Mouse (Mus musculus) E14TG2a.4 (cell line): ENCODE data around the gene Opalin.

Experiments used
- CTCF ChIP-seq: conservative IDR thresholded peaks from 2 replicates; pipeline ENCODE4 v1.5.1; 2014; ENCODE audit warnings: low read length
- NANOG ChIP-seq: IDR thresholded peaks from 2 replicates; pipeline ENCODE4 v1.6.1; 2014; ENCODE audit warnings: borderline replicate concordance, low read length, mixed read lengths
- POU5F1 ChIP-seq: IDR thresholded peaks from 2 replicates; pipeline ENCODE4 v1.6.1; 2014; ENCODE audit warnings: low read length, borderline replicate concordance

DNA sequence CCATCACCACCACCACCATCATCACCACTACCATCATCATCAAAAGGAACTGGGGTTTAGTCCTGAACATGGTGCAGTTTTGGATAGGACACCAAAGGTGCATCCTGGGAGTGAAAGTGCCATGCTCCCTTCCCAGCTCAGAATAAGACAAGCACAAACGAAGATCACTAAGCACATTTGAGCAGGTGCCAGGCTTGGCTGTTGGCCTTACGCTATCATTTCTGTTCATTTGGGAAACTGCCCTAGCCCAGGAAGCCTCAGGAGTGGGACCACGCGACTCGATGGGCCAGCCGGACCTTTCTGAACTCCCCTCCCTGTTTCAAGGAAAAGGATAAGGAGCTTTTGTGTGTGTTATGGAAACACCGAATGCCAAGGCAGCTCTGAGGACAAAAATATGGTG, 31.8 kb upstream of the Opalin start:
- no peak for TF ChIP-seq CTCF
- TF ChIP-seq NANOG: no peak
- no peak for TF ChIP-seq POU5F1
